Mouse (Mus musculus) effector memory CD4-positive, alpha-beta T cell, adult 5 months (primary cell): ENCODE data around the gene Ice1. TPM values are rescaled to one million over a fixed set of nuclear protein-coding genes. Genes with fewer than 3 reads are reported as not detected.

Experiments
- polyA plus RNA-seq: library from polyadenylated mRNA; unstranded; fragments of 100-300 nt; shearing (Covaris generic); gene quantifications from one replicate; pipeline ENCODE4 v1.2.1, GENCODE M21; 2017

The Ice1 gene
- polyA plus RNA-seq: 26.4 TPM

GRCm38 (mm10) chr13:70637282-70637661, at the start of gene Ice1:
Ice1 (minus strand) TSS chr13:70637634.

Other genes with a start within 250 kb of the Ice1 start
- gene Adamts16, start 204.2 kb upstream of the Ice1 start, polyA plus RNA-seq: not detected